In genomic region chr14:48166396-48166795, GRCm38 (mm10) we compare ENCODE assay signal across 21 mouse cellular contexts.
"Had no signal": no experiment of that assay in that cellular context is flagged by ENCODE, and none has a peak within 500 bp of the region (broad histone marks: within the 10 kb centered on the region; RNA-seq: fewer than 3 reads in every experiment).

No protein-coding gene starts in this region.

- H3K9ac ChIP-seq: limb, embryonic 12.5 days; limb, embryonic 15.5 days; liver, embryonic 14.5 days; liver, postnatal 0 days; lung, embryonic 14.5 days had no signal

- DNase-seq: kidney, adult 2 months; kidney, postnatal 25 days; layer of hippocampus, adult 9-11 months; lung, embryonic 14.5 days; midbrain, embryonic 14.5 days; right cerebral cortex, adult 18-20 months; right cerebral cortex, postnatal 14 days; right cerebral cortex, postnatal 4 days; thymus, adult 2 months; thymus, postnatal 14 days; thymus, postnatal 4 days had no signal

- H3K9me3 ChIP-seq: limb, embryonic 12.5 days; limb, embryonic 15.5 days had no signal

- H3K4me3 ChIP-seq: layer of hippocampus, adult 2 months; limb, embryonic 12.5 days; limb, embryonic 15.5 days had no signal

- H3K27me3 ChIP-seq: limb, embryonic 12.5 days; limb, embryonic 15.5 days had no signal

- H3K4me2 ChIP-seq: limb, embryonic 12.5 days; limb, embryonic 15.5 days; liver, embryonic 11.5 days; lung, embryonic 14.5 days; midbrain, embryonic 11.5 days had no signal

- H3K27ac ChIP-seq: kidney, postnatal 0 days; layer of hippocampus, adult 2 months; limb, embryonic 12.5 days; limb, embryonic 15.5 days; liver, embryonic 14.5 days; stomach, postnatal 0 days had no signal

- ATAC-seq: liver, postnatal 0 days; lung, postnatal 0 days had no signal
